Comparison of ENCODE assay signal across 8 mouse cellular contexts in the genomic region with DNA sequence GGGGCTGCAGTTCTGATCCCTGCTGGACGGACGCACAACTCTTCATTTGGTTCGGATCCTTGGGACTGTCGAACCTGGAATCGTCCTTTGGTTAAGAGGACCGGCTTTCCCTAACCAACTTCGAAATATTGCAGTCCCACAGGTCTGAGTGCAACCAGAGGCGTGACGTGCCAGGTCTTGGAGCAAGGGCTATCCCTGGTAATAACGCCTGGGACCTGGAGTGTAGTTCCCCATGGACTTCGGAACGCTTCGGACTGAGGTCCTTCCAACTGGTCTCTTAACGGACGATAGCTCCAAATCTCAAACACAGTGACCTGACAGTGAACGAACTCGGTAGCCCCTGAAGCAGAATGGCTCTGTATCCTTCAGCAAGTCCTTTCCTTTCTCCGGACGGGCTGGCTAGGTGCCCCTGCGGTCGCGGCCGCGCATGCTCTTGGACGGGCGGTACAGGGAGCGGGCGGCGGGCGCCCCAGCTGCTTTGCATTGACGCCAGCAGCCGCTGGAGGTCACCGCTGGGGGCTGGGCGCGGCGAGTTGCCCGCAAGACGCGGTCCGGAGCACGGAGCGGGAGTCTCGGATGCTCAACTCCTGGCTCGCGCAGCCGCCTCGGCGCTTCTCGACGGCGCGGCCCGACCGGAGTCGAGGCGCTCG. TPM values are rescaled to one million over a fixed set of nuclear protein-coding genes. Genes with fewer than 3 reads are reported as not detected.
DNase-seq lines count a peak whose midpoint lies in the region; ATAC-seq lines count a peak whose summit lies in the region.

No protein-coding gene starts in this region.

- H3K4me2 ChIP-seq in intestine, embryonic 16.5 days (ENCODE audit: low read depth, low read length), result peak overlapping the region; percentile 86

- WGBS in intestine, embryonic 16.5 days, result under 1% methylated on average over 56 of the region's 57 CpGs

- intact Hi-C loops in left cerebral cortex, postnatal 14 days (cut with DNase I), result no loop called here

- no peaks in the 10 kb centered on the region for H3K9me3 ChIP-seq in intestine, embryonic 16.5 days (ENCODE audit: control insufficient read depth, low read length)

- peaks cover 21% of the 10 kb centered on the region for H3K27me3 ChIP-seq in intestine, embryonic 16.5 days (replicated peaks; ENCODE audit: control insufficient read depth, insufficient read depth, low read length)

- H3K4me1 ChIP-seq in intestine, embryonic 16.5 days (ENCODE audit: control insufficient read depth, insufficient read depth, low read length), result peaks cover 17% of the 10 kb centered on the region

- peak overlapping the region; percentile 72 for H3K27ac ChIP-seq in intestine, embryonic 16.5 days (ENCODE audit: low read length)

- DNase-seq in adrenal gland, adult 2 months, result peak; percentile 99
- DNase-seq in embryo, embryonic 11 days, result peak; percentile 95
- peak; percentile 92 to 93 for DNase-seq in gastrocnemius, postnatal 4 days (ENCODE audit: low spot score in 2 of 2)
- DNase-seq in left cerebral cortex, postnatal 14 days (ENCODE audit: low spot score in 2 of 2), result peak; percentile 74 to 80
- peak; percentile 71 to 80 for DNase-seq in right cerebral cortex, adult 2 months (ENCODE audit: low spot score in 2 of 2)
- DNase-seq in urinary bladder, adult 2 months (ENCODE audit: low spot score), result peak; percentile 92

- no peaks in the 10 kb centered on the region for H3K36me3 ChIP-seq in intestine, embryonic 16.5 days (ENCODE audit: control insufficient read depth, insufficient read depth, low read length)

- H3K4me3 ChIP-seq in intestine, embryonic 16.5 days (ENCODE audit: low read length), result peak overlapping the region; percentile 58

- peak; percentile 91 for ATAC-seq in intestine, embryonic 16.5 days
- peak; percentile 88 for ATAC-seq in megakaryocyte progenitor cell, adult 5-6 weeks (replicated peaks; ENCODE audit: poor library complexity)

- peak overlapping the region; percentile 71 for H3K9ac ChIP-seq in intestine, embryonic 16.5 days (ENCODE audit: low read depth, low read length)

RNA-seq across cellular contexts. Expression of a gene that starts 0.6 kb away (rescaled TPM):
- 10 to 100 TPM; 33.6 to 35.9 TPM for total RNA-seq in adrenal gland, adult 2 months (2021)
- polyA plus RNA-seq in adrenal gland, adult 2 months (2012; rRNA removed), result 11.8 and 14.4 TPM in 2 replicates
- total RNA-seq in gastrocnemius, postnatal 4 days (2021), result 10 to 100 TPM; 11.1 to 11.7 TPM
- polyA plus RNA-seq in intestine, embryonic 16.5 days (2015; fragmentation: Nextera tagmentation; extraction: Ambion mirVana), result 1.4 and 1.6 TPM in 2 replicates
- total RNA-seq in left cerebral cortex, postnatal 14 days (2021), result 1 to 10 TPM; 3.7 to 4.0 TPM
- total RNA-seq in megakaryocyte progenitor cell, adult 5-6 weeks (2015), result 7.7 and 9.4 TPM in 2 replicates
- 2.4 and 7.2 TPM in 2 replicates for total RNA-seq in megakaryocyte progenitor cell, adult 5-6 weeks (2017)
- polyA plus RNA-seq in urinary bladder, adult 2 months (2012; rRNA removed), result 14.1 and 16.4 TPM in 2 replicates

Comparison
In these comparisons a context has a peak if more than half of its experiments do, and no peak if none do; other contexts are left out.
1. Peak in every context shown above with its lines: DNase-seq, ATAC-seq, H3K4me3 ChIP-seq and H3K27ac ChIP-seq.